Mouse (Mus musculus): ENCODE data around the gene Zmynd12. TPM values are rescaled to one million over a fixed set of nuclear protein-coding genes. Genes with fewer than 3 reads are reported as not detected.

Zmynd12 gene
- 0.10 and 0.27 TPM in 2 replicates for polyA plus RNA-seq (2015; fragmentation: Nextera tagmentation; extraction: Ambion mirVana)

- Histone ChIP-seq H3K9me3 (no peaks in the 10 kb centered on the region), H3K4me1 (peaks cover 21% of the 10 kb centered on the region), H3K27ac (peak within 1 kb of the TSS; percentile 92), H3K4me2 (peak within 1 kb of the TSS; percentile 84), H3K4me3 (peak within 1 kb of the TSS; percentile 68), H3K36me3 (peaks cover 11% of the 10 kb centered on the region; the same call in 1 of the 2 replicates), H3K9ac (peak within 1 kb of the TSS; percentile 68), H3K27me3 (no peaks in the 10 kb centered on the region)
- peak; percentile 88 for ATAC-seq (ENCODE audit: insufficient number of reproducible peaks, low FRiP score, low TSS enrichment, low read depth)
- under 1% methylated on average over 52 of the region's 52 CpGs for WGBS
Observed at GRCm38 (mm10) chr4:119422294-119422964, at the start of gene Zmynd12, which contains the start of gene Ppcs. Gene Zmynd12, plus strand, starts transcription at chr4:119422814. Gene Ppcs, minus strand, starts transcription at chr4:119422420.

- Histone ChIP-seq H3K4me1 (no peaks in the 10 kb centered on the region), H3K9me3 (no peaks in the 10 kb centered on the region), H3K27me3 (no peaks in the 10 kb centered on the region), H3K4me2 (no peak overlapping the region), H3K4me3 (no peak overlapping the region), H3K36me3 (no peaks in the 10 kb centered on the region), H3K27ac (no peak overlapping the region), H3K9ac (no peak overlapping the region)
- ATAC-seq (ENCODE audit: insufficient number of reproducible peaks, low FRiP score, low TSS enrichment, low read depth), result no peak
- WGBS, result 73% methylated on average over 7 of the region's 7 CpGs
Observed at GRCm38 (mm10) chr4:119381471-119382190, 41.0 kb upstream of the Zmynd12 start.

GRCm38 (mm10) chr4:119389184-119389583 is 33.4 kb upstream of the Zmynd12 start:
- Histone ChIP-seq H3K9ac (no peak overlapping the region), H3K27me3 (no peaks in the 10 kb centered on the region), H3K4me1 (no peaks in the 10 kb centered on the region), H3K4me3 (no peak overlapping the region), H3K4me2 (no peak overlapping the region), H3K36me3 (no peaks in the 10 kb centered on the region), H3K9me3 (no peaks in the 10 kb centered on the region), H3K27ac (no peak overlapping the region)
- WGBS, result 61% methylated on average over 3 of the region's 3 CpGs
- ATAC-seq (ENCODE audit: insufficient number of reproducible peaks, low FRiP score, low TSS enrichment, low read depth), result no peak

GRCm38 (mm10) chr4:119390369-119390768 is 32.2 kb upstream of the Zmynd12 start:
- H3K4me1 ChIP-seq, result no peaks in the 10 kb centered on the region
- no peaks in the 10 kb centered on the region for H3K27me3 ChIP-seq
- no peak overlapping the region for H3K27ac ChIP-seq
- WGBS, result 83% methylated on average over 1 of the region's 1 CpGs
- no peak for ATAC-seq (ENCODE audit: insufficient number of reproducible peaks, low FRiP score, low TSS enrichment, low read depth)
- no peaks in the 10 kb centered on the region for H3K9me3 ChIP-seq
- H3K9ac ChIP-seq, result no peak overlapping the region
- H3K4me3 ChIP-seq, result no peak overlapping the region
- no peaks in the 10 kb centered on the region for H3K36me3 ChIP-seq
- no peak overlapping the region for H3K4me2 ChIP-seq

GRCm38 (mm10) chr4:119398751-119399150 is 23.9 kb upstream of the Zmynd12 start:
- H3K4me2 ChIP-seq, result no peak overlapping the region
- H3K4me1 ChIP-seq, result no peaks in the 10 kb centered on the region
- WGBS, result 80% methylated on average over 7 of the region's 7 CpGs
- peaks cover 7% of the 10 kb centered on the region; the same call in 1 of the 2 replicates for H3K9me3 ChIP-seq
- no peak for ATAC-seq (ENCODE audit: insufficient number of reproducible peaks, low FRiP score, low TSS enrichment, low read depth)
- H3K36me3 ChIP-seq, result 0 out of 2 replicates have a peak, but pooled peaks cover 3% of the 10 kb centered on the region
- no peak overlapping the region for H3K9ac ChIP-seq
- H3K4me3 ChIP-seq, result no peak overlapping the region
- H3K27ac ChIP-seq, result no peak overlapping the region
- no peaks in the 10 kb centered on the region for H3K27me3 ChIP-seq

DNA sequence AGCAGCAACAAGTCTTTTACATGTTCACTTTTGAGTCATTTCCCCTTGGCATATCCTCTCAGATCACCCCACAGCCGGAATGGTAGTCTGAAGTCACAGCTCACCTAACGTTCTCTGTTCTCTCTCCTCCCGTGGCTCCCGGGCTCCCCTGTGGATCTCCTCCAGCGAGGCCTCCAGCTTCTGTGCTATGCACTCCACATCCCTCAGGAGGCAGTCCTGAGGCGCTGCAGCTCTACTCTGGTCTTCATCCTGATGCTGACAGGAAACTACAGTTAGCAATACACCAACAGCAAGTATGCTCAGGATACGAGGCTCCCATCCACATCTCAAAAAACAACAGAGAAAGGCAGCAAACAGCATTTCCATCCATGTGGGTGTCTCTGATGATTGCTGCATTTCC is 21.7 kb upstream of the Zmynd12 start:
- Histone ChIP-seq H3K27me3 (no peaks in the 10 kb centered on the region), H3K4me2 (no peak overlapping the region), H3K36me3 (0 out of 2 replicates have a peak, but pooled peaks cover 3% of the 10 kb centered on the region), H3K9ac (no peak overlapping the region), H3K4me1 (no peaks in the 10 kb centered on the region), H3K27ac (no peak overlapping the region), H3K4me3 (no peak overlapping the region), H3K9me3 (peaks cover 7% of the 10 kb centered on the region; the same call in 1 of the 2 replicates)
- 55% methylated on average over 7 of the region's 7 CpGs for WGBS
- no peak for ATAC-seq (ENCODE audit: insufficient number of reproducible peaks, low FRiP score, low TSS enrichment, low read depth)

DNA sequence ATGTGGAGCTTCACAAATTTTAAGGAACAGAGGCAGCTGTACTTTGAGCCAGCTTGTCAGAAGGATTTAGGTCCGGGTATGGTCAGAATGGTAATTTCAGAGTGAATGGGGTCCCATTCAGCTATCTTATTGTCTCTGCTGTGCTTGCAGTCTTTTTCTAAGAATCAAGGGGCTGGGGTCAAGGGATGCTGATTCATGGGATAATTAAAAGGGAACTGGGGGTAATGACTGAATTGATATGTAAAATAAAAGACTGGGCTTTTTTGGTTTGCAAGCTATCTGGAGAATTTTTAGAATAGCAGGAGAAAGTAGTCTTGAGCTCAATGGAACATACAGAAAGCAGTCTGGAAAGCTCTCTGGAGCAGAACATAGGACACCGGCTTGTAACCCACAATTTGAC is 19.2 kb upstream of the Zmynd12 start:
- Histone ChIP-seq H3K9ac (no peak overlapping the region), H3K4me1 (no peaks in the 10 kb centered on the region), H3K36me3 (0 out of 2 replicates have a peak, but pooled peaks cover 3% of the 10 kb centered on the region), H3K4me2 (no peak overlapping the region), H3K27ac (no peak overlapping the region), H3K4me3 (no peak overlapping the region), H3K9me3 (peaks cover 7% of the 10 kb centered on the region; the same call in 1 of the 2 replicates), H3K27me3 (no peaks in the 10 kb centered on the region)
- WGBS, result 94% methylated on average over 2 of the region's 2 CpGs
- ATAC-seq (ENCODE audit: insufficient number of reproducible peaks, low FRiP score, low TSS enrichment, low read depth), result no peak

GRCm38 (mm10) chr4:119411877-119412650 is 10.6 kb upstream of the Zmynd12 start:
- Histone ChIP-seq H3K9me3 (no peaks in the 10 kb centered on the region), H3K27ac (no peak overlapping the region), H3K4me1 (peaks cover 13% of the 10 kb centered on the region), H3K4me2 (no peak overlapping the region), H3K9ac (no peak overlapping the region), H3K4me3 (no peak overlapping the region), H3K36me3 (no peaks in the 10 kb centered on the region), H3K27me3 (no peaks in the 10 kb centered on the region)
- no peak for ATAC-seq (ENCODE audit: insufficient number of reproducible peaks, low FRiP score, low TSS enrichment, low read depth)
- 71% methylated on average over 12 of the region's 12 CpGs for WGBS

DNA sequence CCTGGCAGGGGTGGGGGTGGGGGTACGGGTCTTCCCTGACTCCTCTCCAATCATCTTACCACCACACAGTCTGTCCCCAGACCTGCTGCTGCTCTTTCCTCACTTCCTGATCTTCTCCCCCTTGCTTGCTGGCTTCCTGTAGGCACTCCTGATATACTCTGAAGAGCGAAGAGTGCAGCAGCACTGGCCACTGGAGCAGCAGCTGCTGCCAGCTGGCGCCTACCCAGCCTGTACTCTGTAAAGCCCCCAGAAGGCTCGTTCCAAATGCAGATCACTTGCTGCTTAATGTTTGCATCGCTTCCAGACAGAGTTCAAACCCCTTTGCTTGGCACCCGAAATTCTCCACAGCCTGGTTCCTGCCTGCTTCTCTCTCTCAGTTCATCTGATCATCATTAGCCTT is 9.8 kb upstream of the Zmynd12 start:
- H3K27ac ChIP-seq, result no peak overlapping the region
- 44% methylated on average over 6 of the region's 6 CpGs for WGBS
- H3K4me2 ChIP-seq, result no peak overlapping the region
- H3K9me3 ChIP-seq, result no peaks in the 10 kb centered on the region
- no peaks in the 10 kb centered on the region for H3K36me3 ChIP-seq
- no peak overlapping the region for H3K4me3 ChIP-seq
- no peak overlapping the region for H3K9ac ChIP-seq
- ATAC-seq (ENCODE audit: insufficient number of reproducible peaks, low FRiP score, low TSS enrichment, low read depth), result no peak
- no peaks in the 10 kb centered on the region for H3K27me3 ChIP-seq
- H3K4me1 ChIP-seq, result peaks cover 13% of the 10 kb centered on the region

- Histone ChIP-seq H3K4me2 (peak within 1 kb of the TSS; percentile 95), H3K36me3 (peaks cover 11% of the 10 kb centered on the region; the same call in 1 of the 2 replicates), H3K9ac (0 out of 2 replicates have a peak within 1 kb of the TSS, but pooled peaks have one; percentile 35), H3K4me3 (peak within 1 kb of the TSS; percentile 57), H3K27ac (no peak within 1 kb of the TSS), H3K4me1 (peaks cover 13% of the 10 kb centered on the region), H3K9me3 (no peaks in the 10 kb centered on the region), H3K27me3 (no peaks in the 10 kb centered on the region)
- peak; percentile 95 for ATAC-seq (ENCODE audit: insufficient number of reproducible peaks, low FRiP score, low TSS enrichment, low read depth)
- WGBS, result under 1% methylated on average over 49 of the region's 49 CpGs
Observed at GRCm38 (mm10) chr4:119415072-119415753, 7.4 kb upstream of the Zmynd12 start, which contains the start of gene Ccdc30. Gene Ccdc30, minus strand, starts transcription at chr4:119415521.

GRCm38 (mm10) chr4:119417270-119417669 is 5.3 kb upstream of the Zmynd12 start:
- H3K4me1 ChIP-seq, result peaks cover 23% of the 10 kb centered on the region
- H3K27me3 ChIP-seq, result no peaks in the 10 kb centered on the region
- H3K9ac ChIP-seq, result no peak overlapping the region
- no peak overlapping the region for H3K4me2 ChIP-seq
- WGBS, result 75% methylated on average over 3 of the region's 3 CpGs
- H3K4me3 ChIP-seq, result no peak overlapping the region
- ATAC-seq (ENCODE audit: insufficient number of reproducible peaks, low FRiP score, low TSS enrichment, low read depth), result no peak
- H3K36me3 ChIP-seq, result peaks cover 11% of the 10 kb centered on the region; the same call in 1 of the 2 replicates
- no peaks in the 10 kb centered on the region for H3K9me3 ChIP-seq
- no peak overlapping the region for H3K27ac ChIP-seq
